Mouse (Mus musculus) kidney, adult 2 months (tissue): ENCODE measurements around the gene Dtnb.

Source experiments
- CTCF ChIP-seq: fragments of 200-500 bp; conservative IDR thresholded peaks from 2 replicates; pipeline ENCODE4 v1.5.1; 2011; ENCODE audit warnings: low read depth, mild to moderate bottlenecking, control low read depth, low read length, moderate library complexity, mixed read lengths; ENCODE audit not compliant: insufficient read depth, insufficient read length
- POLR2A ChIP-seq: fragments of 200-500 bp; IDR thresholded peaks from one replicate; pipeline ENCODE4 v1.6.1; 2011; ENCODE audit warnings: low read depth, low read length, control low read depth

DNA sequence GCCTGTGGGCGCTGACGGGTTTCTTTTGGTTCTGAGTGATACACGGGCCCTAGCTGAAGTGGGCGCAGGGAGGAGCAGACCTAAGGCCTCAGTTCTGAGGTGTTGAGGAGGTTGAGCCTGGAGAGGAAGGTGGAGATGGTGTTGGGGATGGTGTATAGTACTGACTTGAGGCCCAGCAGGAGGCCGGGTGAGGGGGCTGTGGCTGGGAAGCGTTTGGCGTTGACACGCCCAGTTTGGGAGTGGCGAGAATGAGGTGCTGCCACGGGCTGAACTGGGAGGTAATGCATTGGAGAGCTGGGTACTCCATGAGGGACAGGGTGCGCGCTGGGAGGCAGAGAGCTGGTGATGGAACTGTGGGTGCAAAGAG is 253.5 kb downstream of the Dtnb start:
- TF ChIP-seq CTCF (no peak), POLR2A (no peak)
